Mouse (Mus musculus): ENCODE measurements around the gene Fut2. TPM values are rescaled to one million over a fixed set of nuclear protein-coding genes. Genes with fewer than 3 reads are reported as not detected.
A peak's percentile ranks its signal among the peaks of the same experiment; 100 is the strongest.
"Not testable (repeated sequence)": the region's sequence is repeated elsewhere in the genome, so short reads cannot be mapped to it uniquely, and the experiment has no call there.

The Fut2 gene
- polyA plus RNA-seq, 1 experiment from 2014 or later, result 0.21 TPM

GRCm38 (mm10) chr7:45681046-45681736, 15.0 kb upstream of the Fut2 start:
- H3K4me3 ChIP-seq, result no peak overlapping the region
- no peak for DNase-seq (ENCODE audit: low spot score)
- H3K27me3 ChIP-seq (ENCODE audit: low read depth, poor library complexity, severe bottlenecking), result no peaks in the 10 kb centered on the region
- no peaks in the 10 kb centered on the region for H3K36me3 ChIP-seq
- no peak overlapping the region for H3K27ac ChIP-seq
- peaks cover 38% of the 10 kb centered on the region for H3K4me1 ChIP-seq
- 86% methylated on average over 8 of the region's 8 CpGs for WGBS
- H3K9me3 ChIP-seq (replicated peaks), result no peaks in the 10 kb centered on the region

DNA sequence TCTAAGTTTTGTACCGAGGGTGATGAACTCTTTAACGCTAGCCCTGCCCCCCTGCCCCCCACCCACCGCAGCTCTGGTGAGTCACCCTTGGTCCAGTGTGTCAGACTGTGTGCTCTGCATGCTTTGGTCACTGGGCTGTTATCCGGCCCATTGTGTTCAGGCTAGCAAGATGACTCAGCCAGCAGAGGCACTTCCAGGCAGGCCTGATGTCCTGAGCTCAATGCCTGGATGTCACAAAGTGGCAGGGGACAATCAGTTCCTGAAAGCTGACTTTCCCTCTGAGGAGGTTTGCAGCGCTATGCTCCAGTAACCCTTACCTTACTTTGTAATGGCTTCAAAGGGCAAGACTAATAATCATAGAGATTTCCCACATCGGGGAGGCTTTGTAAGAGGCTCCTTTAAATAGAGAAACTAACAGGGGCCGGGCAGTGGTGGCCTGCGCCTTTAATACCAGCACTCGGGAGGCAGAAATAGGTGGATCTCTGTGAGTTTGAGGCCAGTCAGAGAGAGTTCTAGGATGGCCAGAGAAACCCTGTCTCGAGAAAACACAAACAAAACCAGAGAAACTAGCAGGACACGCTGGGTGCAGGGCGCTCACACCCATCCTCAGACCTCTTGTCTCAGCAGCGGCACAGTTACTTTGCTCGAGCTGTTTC, 13.9 kb upstream of the Fut2 start:
- Histone ChIP-seq H3K4me1 (peaks cover 27% of the 10 kb centered on the region), H3K27me3 (ENCODE audit: low read depth, poor library complexity, severe bottlenecking) (no peaks in the 10 kb centered on the region), H3K36me3 (no peaks in the 10 kb centered on the region), H3K27ac (no peak overlapping the region), H3K4me3 (no peak overlapping the region), H3K9me3 (replicated peaks) (no peaks in the 10 kb centered on the region)
- 87% methylated on average over 14 of the region's 14 CpGs for WGBS
- no peak for DNase-seq (ENCODE audit: low spot score)

- Histone ChIP-seq H3K4me3 (no peak overlapping the region), H3K36me3 (no peaks in the 10 kb centered on the region), H3K27me3 (ENCODE audit: low read depth, poor library complexity, severe bottlenecking) (no peaks in the 10 kb centered on the region), H3K4me1 (peaks cover 15% of the 10 kb centered on the region), H3K9me3 (replicated peaks) (no peaks in the 10 kb centered on the region), H3K27ac (no peak overlapping the region)
- no peak for DNase-seq (ENCODE audit: low spot score)
- 96% methylated on average over 14 of the region's 14 CpGs for WGBS
These were observed 12.3 kb upstream of the Fut2 start for GRCm38 (mm10) chr7:45678513-45678912.

DNA sequence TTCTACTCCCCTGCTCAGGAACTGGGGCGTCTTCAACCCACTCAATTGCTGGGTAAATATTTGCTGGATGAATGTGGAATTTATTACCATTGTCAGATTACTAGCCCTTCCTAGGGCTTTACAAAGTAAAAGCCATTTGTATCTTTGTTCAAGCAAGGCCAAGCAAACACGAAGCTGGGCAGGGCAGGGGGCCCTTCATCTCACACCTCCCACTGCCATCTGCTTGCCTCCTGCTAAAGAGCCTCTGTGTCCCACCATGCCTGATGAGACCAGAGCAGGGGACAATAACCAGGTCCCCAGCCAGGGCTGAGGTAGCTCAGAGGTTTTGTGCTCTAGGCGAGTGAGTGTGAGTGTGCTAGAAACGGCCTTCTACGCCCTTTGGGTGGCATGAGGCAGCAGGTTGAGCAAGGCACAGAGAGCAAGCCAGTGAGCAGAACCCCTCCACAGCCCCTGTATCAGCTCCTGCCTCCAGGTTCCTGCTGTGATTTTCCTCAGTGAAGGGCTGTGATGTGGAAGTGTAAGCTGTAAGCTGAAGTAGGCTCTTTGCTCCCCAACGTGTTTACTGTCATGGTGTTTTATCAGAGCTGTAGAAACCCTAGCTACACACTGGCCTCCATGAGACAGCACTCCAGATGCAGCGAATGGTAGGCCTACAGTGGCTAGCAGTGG, 11.6 kb upstream of the Fut2 start:
- Histone ChIP-seq H3K4me1 (peaks cover 8% of the 10 kb centered on the region), H3K27ac (no peak overlapping the region), H3K9me3 (replicated peaks) (no peaks in the 10 kb centered on the region), H3K27me3 (ENCODE audit: low read depth, poor library complexity, severe bottlenecking) (no peaks in the 10 kb centered on the region), H3K36me3 (no peaks in the 10 kb centered on the region), H3K4me3 (no peak overlapping the region)
- 75% methylated on average over 7 of the region's 7 CpGs for WGBS
- DNase-seq (ENCODE audit: low spot score), result no peak

DNA sequence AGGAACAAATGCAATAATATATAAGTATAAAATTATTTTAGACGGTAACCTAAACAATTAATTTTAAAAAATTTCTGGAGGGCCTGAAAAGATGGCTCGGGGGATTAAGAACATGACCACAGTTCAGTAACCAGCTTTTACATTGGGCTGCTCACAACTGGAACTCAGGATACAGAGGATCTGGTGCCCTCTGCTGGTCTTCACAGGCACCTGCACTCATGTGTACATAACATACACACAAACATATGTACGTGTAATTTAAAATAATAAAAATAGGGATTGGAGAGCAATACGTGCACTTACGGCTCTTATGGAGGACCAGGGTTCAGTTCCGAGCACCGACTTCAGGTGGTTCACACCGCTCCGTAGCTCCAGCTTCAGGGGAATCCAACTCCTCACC, 2.7 kb upstream of the Fut2 start:
- H3K27me3 ChIP-seq (ENCODE audit: low read depth, poor library complexity, severe bottlenecking), result no peaks in the 10 kb centered on the region
- H3K27ac ChIP-seq, result no peak overlapping the region
- H3K9me3 ChIP-seq (replicated peaks), result no peaks in the 10 kb centered on the region
- no peak overlapping the region for H3K4me3 ChIP-seq
- no peak for DNase-seq (ENCODE audit: low spot score)
- peaks cover 20% of the 10 kb centered on the region for H3K4me1 ChIP-seq
- H3K36me3 ChIP-seq, result no peaks in the 10 kb centered on the region
- WGBS, result 96% methylated on average over 9 of the region's 9 CpGs

DNA sequence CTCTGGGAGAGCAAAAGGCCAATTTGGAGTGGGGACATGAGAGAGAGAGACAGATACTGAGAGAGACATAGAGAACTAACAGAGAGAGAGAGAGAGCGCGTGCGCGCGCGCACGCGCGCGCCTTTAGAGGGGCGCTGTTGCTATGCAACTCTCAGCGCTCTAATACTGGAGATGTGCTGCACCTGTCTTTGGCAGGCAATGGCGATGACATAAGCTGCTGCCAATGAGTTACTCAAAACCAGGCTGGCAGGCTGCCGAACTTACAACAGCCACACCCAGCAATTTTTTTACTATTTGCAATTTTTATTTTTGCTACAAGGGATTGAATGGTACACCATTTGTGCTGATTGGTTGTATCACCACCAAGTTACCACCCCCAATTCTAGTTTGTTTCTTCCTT, 1.6 kb upstream of the Fut2 start:
- Histone ChIP-seq H3K9me3 (replicated peaks) (no peaks in the 10 kb centered on the region), H3K27me3 (ENCODE audit: low read depth, poor library complexity, severe bottlenecking) (no peaks in the 10 kb centered on the region), H3K27ac (no peak overlapping the region), H3K36me3 (no peaks in the 10 kb centered on the region), H3K4me1 (peaks cover 20% of the 10 kb centered on the region), H3K4me3 (no peak overlapping the region)
- WGBS, result 71% methylated on average over 14 of the region's 14 CpGs
- no peak for DNase-seq (ENCODE audit: low spot score)

DNA sequence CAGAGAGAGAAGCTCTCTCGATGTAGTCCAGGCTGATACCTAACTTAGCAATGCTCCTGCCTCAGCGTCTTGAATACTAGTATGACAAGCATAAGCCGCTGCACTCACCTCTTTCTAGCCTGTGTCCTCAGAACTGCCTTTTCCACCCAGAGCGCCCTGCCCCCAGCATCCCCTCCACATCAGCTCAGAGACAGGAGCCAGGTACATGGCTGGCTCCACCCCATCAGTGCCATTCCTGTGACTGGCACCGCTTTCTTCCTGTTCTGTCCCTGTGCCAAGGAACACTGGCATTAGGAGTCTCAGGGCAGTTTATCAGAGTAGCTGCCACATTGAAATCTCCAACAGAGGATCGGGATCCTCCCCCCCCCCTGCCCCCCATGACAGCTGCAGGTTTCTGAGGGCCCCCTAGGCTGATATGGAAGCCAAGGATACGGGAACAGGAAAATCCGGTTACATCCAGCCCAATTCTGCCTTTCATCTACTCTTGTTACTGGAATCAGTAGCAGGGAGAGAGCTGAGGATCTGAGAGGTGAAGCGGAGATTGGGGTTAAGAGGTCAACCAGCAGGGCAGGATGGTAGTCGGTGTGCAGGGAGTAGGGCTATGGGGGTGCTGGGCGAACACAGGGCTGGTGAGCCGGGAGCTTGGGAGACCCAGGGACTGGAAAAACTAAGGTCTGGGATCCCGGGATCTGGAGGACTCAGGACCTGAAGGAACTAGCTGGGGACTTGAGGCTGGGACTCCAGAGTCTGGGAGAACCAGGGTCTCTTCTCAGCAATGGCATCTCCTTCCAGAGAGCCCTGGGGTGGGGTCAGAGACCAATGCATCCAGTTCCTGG, 673 bp downstream of the Fut2 start:
- DNase-seq (ENCODE audit: low spot score), result no peak
- WGBS, result 45% methylated on average over 13 of the region's 13 CpGs
- Histone ChIP-seq H3K4me3 (no peak overlapping the region), H3K27ac (peak overlapping the region; percentile 27; the same call in 1 of the 2 replicates), H3K27me3 (ENCODE audit: low read depth, poor library complexity, severe bottlenecking) (no peaks in the 10 kb centered on the region), H3K4me1 (peaks cover 20% of the 10 kb centered on the region), H3K36me3 (no peaks in the 10 kb centered on the region), H3K9me3 (replicated peaks) (no peaks in the 10 kb centered on the region)

DNA sequence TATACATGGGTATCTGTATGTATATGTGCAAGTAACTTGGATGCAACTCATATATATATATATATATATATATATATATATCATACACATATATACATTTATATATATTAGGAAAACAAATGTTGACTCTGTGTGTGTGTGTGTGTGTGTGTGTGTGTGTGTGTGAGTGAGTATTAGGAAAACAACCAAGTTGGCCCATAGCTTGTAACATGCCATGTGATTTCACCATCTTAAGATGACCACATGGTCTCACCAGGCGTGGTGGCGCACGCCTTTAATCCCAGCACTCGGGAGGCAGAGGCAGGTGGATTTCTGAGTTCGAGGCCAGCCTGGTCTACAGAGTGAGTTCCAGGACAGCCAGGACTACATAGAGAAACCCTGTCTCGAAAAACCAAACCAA, 4.5 kb downstream of the Fut2 start:
- H3K4me3 ChIP-seq; H3K36me3 ChIP-seq; DNase-seq (ENCODE audit: low spot score); H3K27me3 ChIP-seq (ENCODE audit: low read depth, poor library complexity, severe bottlenecking); H3K27ac ChIP-seq; H3K9me3 ChIP-seq (replicated peaks): not testable (repeated sequence)
- H3K4me1 ChIP-seq, result peaks cover 20% of the 10 kb centered on the region
- WGBS, result 96% methylated on average over 6 of the region's 6 CpGs

DNA sequence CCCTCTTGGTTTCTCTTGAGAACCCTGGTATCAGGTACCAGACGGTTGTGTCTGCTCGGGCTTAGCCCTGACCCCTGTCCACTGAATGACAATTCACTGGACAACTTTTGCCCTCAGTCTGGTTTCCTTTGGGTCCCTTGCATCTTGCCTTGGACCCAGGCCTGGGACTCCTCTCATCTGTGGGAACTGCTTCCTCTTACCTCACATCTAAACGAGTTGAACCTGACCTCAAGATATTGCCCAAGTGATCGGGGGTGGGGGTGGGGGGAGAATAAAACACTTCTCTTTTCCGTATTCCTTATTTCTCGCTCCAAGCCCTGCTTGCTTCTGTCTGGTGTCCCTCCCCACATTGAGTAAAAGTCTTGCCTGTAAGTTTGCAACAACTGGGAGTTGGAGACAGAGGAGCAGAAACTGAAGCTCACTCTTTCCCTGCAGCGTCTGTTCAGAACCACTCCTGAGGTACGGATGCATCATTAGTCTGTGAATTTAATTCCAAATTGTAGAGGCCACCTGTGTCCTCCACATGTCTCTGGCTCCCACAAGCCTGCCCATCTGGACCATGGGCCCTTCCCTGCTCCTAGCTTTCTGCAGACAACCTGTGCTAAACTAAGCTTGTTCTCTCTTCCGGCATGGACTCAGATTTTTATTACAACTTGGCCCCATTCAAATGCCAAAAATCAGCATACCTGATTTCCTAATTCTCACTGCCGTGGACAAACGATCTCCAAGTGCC, 5.3 kb downstream of the Fut2 start:
- Histone ChIP-seq H3K4me1 (peaks cover 27% of the 10 kb centered on the region), H3K27ac (no peak overlapping the region), H3K36me3 (no peaks in the 10 kb centered on the region), H3K9me3 (replicated peaks) (no peaks in the 10 kb centered on the region), H3K4me3 (no peak overlapping the region), H3K27me3 (ENCODE audit: low read depth, poor library complexity, severe bottlenecking) (no peaks in the 10 kb centered on the region)
- WGBS, result 86% methylated on average over 11 of the region's 11 CpGs
- no peak for DNase-seq (ENCODE audit: low spot score)

- peak overlapping the region; percentile 20 for H3K27ac ChIP-seq
These were observed 11.7 kb downstream of the Fut2 start for GRCm38 (mm10) chr7:45654424-45655047.

DNA sequence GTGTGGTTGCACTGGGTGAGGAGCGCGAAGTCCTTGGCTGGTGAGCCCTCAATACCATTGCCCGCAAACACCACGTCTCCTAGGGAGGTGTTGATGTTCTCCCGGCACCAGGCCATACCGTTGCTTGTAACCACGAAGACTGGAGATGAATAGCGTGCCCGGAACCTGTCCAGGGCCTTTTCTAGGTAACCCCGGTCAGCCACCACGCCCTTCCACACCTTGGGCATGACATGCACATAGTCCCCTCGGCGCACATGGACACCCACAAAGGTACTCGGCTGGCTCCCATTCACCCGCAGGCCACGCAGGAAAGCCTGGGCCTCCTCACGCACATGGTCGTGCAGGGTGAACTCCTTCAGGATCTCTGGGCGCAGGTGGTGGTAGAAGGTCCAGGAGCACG, 15.7 kb downstream of the Fut2 start:
- WGBS, result 95% methylated on average over 20 of the region's 20 CpGs

More at GRCm38 (mm10) chr7:45654424-45655047, 11.7 kb downstream of the Fut2 start:
- Histone ChIP-seq H3K36me3 (no peaks in the 10 kb centered on the region), H3K4me3 (peak overlapping the region; percentile 30), H3K4me1 (peaks cover 18% of the 10 kb centered on the region), H3K27me3 (ENCODE audit: low read depth, poor library complexity, severe bottlenecking) (no peaks in the 10 kb centered on the region), H3K9me3 (replicated peaks) (no peaks in the 10 kb centered on the region)
- WGBS, result 41% methylated on average over 17 of the region's 17 CpGs
- DNase-seq (ENCODE audit: low spot score), result no peak

DNA sequence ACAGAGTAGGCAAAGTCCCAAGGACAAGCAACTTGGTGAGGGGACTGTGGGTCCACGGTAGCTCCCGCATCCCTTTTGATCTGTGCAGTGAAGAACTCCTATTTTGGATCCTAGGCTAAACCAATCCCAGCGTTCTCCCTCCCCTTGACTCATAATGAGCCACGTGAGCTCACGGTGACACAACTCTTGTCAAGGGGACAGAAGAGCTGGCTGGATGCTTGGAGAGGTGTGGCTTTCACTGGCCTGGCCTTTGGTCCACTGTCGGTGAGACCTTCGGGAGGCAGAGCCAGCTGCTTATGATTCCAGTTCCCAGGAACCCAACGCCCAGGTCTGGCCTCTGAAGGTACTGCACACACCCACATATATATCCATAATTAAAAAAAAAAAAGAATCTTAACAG, 16.8 kb downstream of the Fut2 start:
- WGBS, result 78% methylated on average over 8 of the region's 8 CpGs
- DNase-seq (ENCODE audit: low spot score), result no peak

More for the DNA sequence above, 15.7 kb downstream of the Fut2 start:
- not testable (repeated sequence) for H3K27ac ChIP-seq; H3K36me3 ChIP-seq; H3K4me3 ChIP-seq; H3K4me1 ChIP-seq; DNase-seq (ENCODE audit: low spot score); H3K27me3 ChIP-seq (ENCODE audit: low read depth, poor library complexity, severe bottlenecking); H3K9me3 ChIP-seq (replicated peaks)

More for the DNA sequence above, 16.8 kb downstream of the Fut2 start:
- Histone ChIP-seq H3K27me3 (ENCODE audit: low read depth, poor library complexity, severe bottlenecking) (0 out of 2 replicates have a peak, but pooled peaks cover 5% of the 10 kb centered on the region), H3K27ac (no peak overlapping the region), H3K4me3 (no peak overlapping the region), H3K9me3 (replicated peaks) (no peaks in the 10 kb centered on the region), H3K36me3 (no peaks in the 10 kb centered on the region), H3K4me1 (peaks cover 11% of the 10 kb centered on the region)
